Comparison of ENCODE assay signal across 9 mouse cellular contexts in the genomic region with DNA sequence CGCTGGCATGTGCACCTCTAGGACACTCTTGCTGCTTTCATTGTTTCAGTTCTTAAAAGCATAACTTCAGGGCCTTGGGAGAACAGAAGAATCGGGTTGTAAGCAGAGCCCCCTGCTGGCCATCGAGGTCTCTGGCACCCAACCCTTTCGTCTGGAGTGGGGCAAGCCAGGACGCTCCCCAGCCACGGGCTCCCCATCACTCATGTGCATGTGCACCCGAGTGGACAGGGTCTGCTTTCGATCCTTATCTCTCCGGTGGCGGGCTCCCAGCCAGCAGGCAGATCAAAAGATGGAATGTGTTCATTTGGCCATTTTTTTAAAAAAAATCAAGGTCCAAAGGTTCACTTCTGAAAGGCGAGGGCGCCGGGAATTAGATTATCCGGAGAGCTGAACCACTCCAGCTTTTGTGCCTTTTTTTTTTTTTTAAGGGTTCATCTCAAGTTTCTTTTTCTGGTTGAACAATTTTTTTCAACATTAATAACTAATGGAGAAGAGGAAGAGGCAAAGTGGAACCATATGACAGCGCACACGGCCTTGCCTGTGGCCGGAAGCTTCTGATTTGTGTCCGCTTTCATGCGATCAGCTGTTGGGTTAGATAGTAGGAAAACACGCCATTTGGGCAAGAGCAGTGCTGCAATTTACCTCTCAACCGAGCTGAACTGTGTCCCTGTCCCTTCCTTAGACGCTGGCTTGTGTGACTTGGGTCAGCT. TPM values are rescaled to one million over a fixed set of nuclear protein-coding genes. Genes with fewer than 3 reads are reported as not detected.
A peak's percentile ranks its signal among the peaks of the same experiment; 100 is the strongest.
DNase-seq lines count a peak whose midpoint lies in the region; ATAC-seq and TF ChIP-seq lines count a peak whose summit lies in the region.
"Had no signal": no experiment of that assay in that cellular context is flagged by ENCODE, and none has a peak within 500 bp of the region (broad histone marks: within the 10 kb centered on the region; RNA-seq: fewer than 3 reads in every experiment).

No protein-coding gene starts in this region.

- H3K27me3 ChIP-seq in G1E (ENCODE audit: insufficient read depth, low read length), result no peaks in the 10 kb centered on the region
- no peaks in the 10 kb centered on the region for H3K27me3 ChIP-seq in forebrain, embryonic 16.5 days (replicated peaks; ENCODE audit: control insufficient read depth, insufficient read depth, low read length)
- no peaks in the 10 kb centered on the region for H3K27me3 ChIP-seq in lung, embryonic 16.5 days (ENCODE audit: control insufficient read depth, insufficient read depth, low read depth, low read length)
- H3K27me3 ChIP-seq: megakaryocyte, embryonic 14.5 days had no signal

- H3K4me2 ChIP-seq in forebrain, embryonic 16.5 days (ENCODE audit: low read length), result no peak overlapping the region
- H3K4me2 ChIP-seq in lung, embryonic 16.5 days (ENCODE audit: low read depth, low read length), result 0 out of 2 replicates have a peak overlapping the region, but pooled peaks have one; percentile 9

- H3K4me1 ChIP-seq in G1E (ENCODE audit: insufficient read depth, low read depth, low read length), result peaks cover 25% of the 10 kb centered on the region
- H3K4me1 ChIP-seq in forebrain, embryonic 16.5 days (replicated peaks; ENCODE audit: control insufficient read depth, insufficient read depth, low read length), result peaks cover 11% of the 10 kb centered on the region
- H3K4me1 ChIP-seq in lung, embryonic 16.5 days (replicated peaks; ENCODE audit: control insufficient read depth, insufficient read depth, low read length), result peaks cover 55% of the 10 kb centered on the region

- TF ChIP-seq CTCF in G1E (IDR thresholded peaks at IDR 0.05; ENCODE audit: low read depth, low read length), result peak; percentile 37; the same call in 1 of the 2 replicates
- TF ChIP-seq CTCF in layer of hippocampus, adult 2 months (conservative IDR thresholded peaks at IDR 0.05), result peak; percentile 93

- intact Hi-C loops in heart, postnatal 36 days (cut with DNase I), result loop anchor here (1.0 to 10.0 kb wide), 4 partner anchors 60 to 337 kb away; partner anchors contain the start of genes Capzb, Minos1 and Otud3

- WGBS in forebrain, embryonic 16.5 days, result 56% methylated on average over 22 of the region's 22 CpGs
- WGBS in lung, embryonic 16.5 days, result 24% methylated on average over 22 of the region's 22 CpGs

- H3K9me3 ChIP-seq in G1E (replicated peaks), result no peaks in the 10 kb centered on the region
- H3K9me3 ChIP-seq in forebrain, embryonic 16.5 days (ENCODE audit: control insufficient read depth, low read length), result no peaks in the 10 kb centered on the region
- H3K9me3 ChIP-seq in lung, embryonic 16.5 days (ENCODE audit: control insufficient read depth, low read length), result no peaks in the 10 kb centered on the region
- H3K9me3 ChIP-seq: megakaryocyte, embryonic 14.5 days had no signal

- H3K27ac ChIP-seq in forebrain, embryonic 16.5 days (ENCODE audit: low read length), result no peak overlapping the region
- H3K27ac ChIP-seq in layer of hippocampus, adult 2 months, result no peak overlapping the region; the same call in 1 of the 2 replicates
- peak overlapping the region; percentile 95 for H3K27ac ChIP-seq in lung, embryonic 16.5 days (ENCODE audit: low read length)

- H3K9ac ChIP-seq in forebrain, embryonic 16.5 days (replicated peaks; ENCODE audit: low read depth, low read length), result no peak overlapping the region
- peak overlapping the region; percentile 46; the same call in 1 of the 2 replicates for H3K9ac ChIP-seq in lung, embryonic 16.5 days (ENCODE audit: low read length)

- H3K36me3 ChIP-seq in G1E (replicated peaks), result peaks cover 99% of the 10 kb centered on the region
- H3K36me3 ChIP-seq in forebrain, embryonic 16.5 days (ENCODE audit: control insufficient read depth, insufficient read depth), result no peaks in the 10 kb centered on the region
- H3K36me3 ChIP-seq in lung, embryonic 16.5 days (ENCODE audit: control insufficient read depth, insufficient read depth, low read length), result peaks cover 3% of the 10 kb centered on the region; the same call in 1 of the 2 replicates

- DNase-seq in G1E (ENCODE audit: low spot score), result peak; percentile 62
- peak; percentile 69 for DNase-seq in cerebellum, adult 11 months
- DNase-seq in heart, postnatal 36 days, result peak; percentile 85 to 86
- DNase-seq in layer of hippocampus, adult 2 months (ENCODE audit: low spot score in 2 of 2), result peak; percentile 75 to 82
- DNase-seq in ovary, postnatal 14 days (ENCODE audit: low spot score), result peak; percentile 76
- DNase-seq in thymus, postnatal 10 days (ENCODE audit: low spot score in 2 of 2), result peak; percentile 36 to 76

- H3K4me3 ChIP-seq in G1E (ENCODE audit: low read depth, low read length), result no peak overlapping the region
- H3K4me3 ChIP-seq in forebrain, embryonic 16.5 days (replicated peaks; ENCODE audit: low read length), result no peak overlapping the region
- no peak overlapping the region for H3K4me3 ChIP-seq in layer of hippocampus, adult 2 months
- no peak overlapping the region for H3K4me3 ChIP-seq in lung, embryonic 16.5 days (ENCODE audit: low read length)
- H3K4me3 ChIP-seq: megakaryocyte, embryonic 14.5 days had no signal

- ATAC-seq in G1E (ENCODE audit: extremely low read depth, insufficient number of reproducible peaks, low FRiP score, poor library complexity, severe bottlenecking), result peak; percentile 40; the same call in 1 of the 2 replicates
- peak; percentile 49; the same call in 1 of the 2 replicates for ATAC-seq in forebrain, embryonic 16.5 days
- ATAC-seq in lung, embryonic 16.5 days (ENCODE audit: low read depth), result peak; percentile 49

RNA-seq across cellular contexts. Expression of gene Pqlc2, which starts 58.3 kb away (rescaled TPM):
- total RNA-seq in G1E (2014; fragmentation: Nextera tagmentation) (4.3 and 6.8 TPM in 2 replicates), G1E (2017) (11.8 and 14.0 TPM in 2 replicates)
- polyA plus RNA-seq in G1E (2012), result 3.8 and 4.4 TPM in 2 replicates
- 10.1 and 13.2 TPM in 2 replicates for polyA plus RNA-seq in forebrain, embryonic 16.5 days (2015; fragmentation: Nextera tagmentation; extraction: Ambion mirVana)
- total RNA-seq in heart, postnatal 36 days (2021), result 1 to 10 TPM; 6.4 to 7.4 TPM
- total RNA-seq in layer of hippocampus, adult 2 months (2021), result 10 to 100 TPM; 12.5 to 13.3 TPM
- polyA plus RNA-seq in lung, embryonic 16.5 days (2015; fragmentation: Nextera tagmentation; extraction: Ambion mirVana), result 12.5 and 13.9 TPM in 2 replicates

RNA-seq across cellular contexts. Expression of gene Akr7a5, which starts 58.3 kb away (rescaled TPM):
- total RNA-seq in G1E (2014; fragmentation: Nextera tagmentation) (7.8 and 13.2 TPM in 2 replicates), G1E (2017) (13.8 and 19.1 TPM in 2 replicates)
- polyA plus RNA-seq in G1E (2012), result 57.3 and 64.0 TPM in 2 replicates
- polyA plus RNA-seq in forebrain, embryonic 16.5 days (2015; fragmentation: Nextera tagmentation; extraction: Ambion mirVana), result 56.5 and 56.7 TPM in 2 replicates
- total RNA-seq in heart, postnatal 36 days (2021), result 10 to 100 TPM; 52.5 to 53.3 TPM
- total RNA-seq in layer of hippocampus, adult 2 months (2021), result 10 to 100 TPM; 31.6 to 32.9 TPM
- polyA plus RNA-seq in lung, embryonic 16.5 days (2015; fragmentation: Nextera tagmentation; extraction: Ambion mirVana), result 94.9 and 95.0 TPM in 2 replicates

RNA-seq across cellular contexts. Expression of gene Capzb, which starts 59.5 kb away (rescaled TPM):
- total RNA-seq in G1E (2014; fragmentation: Nextera tagmentation), result 310 and 312 TPM in 2 replicates
- 86.7 and 91.8 TPM in 2 replicates for total RNA-seq in G1E (2017)
- polyA plus RNA-seq in G1E (2012), result 99.4 and 110 TPM in 2 replicates
- polyA plus RNA-seq in forebrain, embryonic 16.5 days (2015; fragmentation: Nextera tagmentation; extraction: Ambion mirVana), result 311 and 321 TPM in 2 replicates
- 100 to 1,000 TPM; 393 to 443 TPM for total RNA-seq in heart, postnatal 36 days (2021)
- total RNA-seq in layer of hippocampus, adult 2 months (2021), result 100 to 1,000 TPM; 374 to 416 TPM
- polyA plus RNA-seq in lung, embryonic 16.5 days (2015; fragmentation: Nextera tagmentation; extraction: Ambion mirVana), result 454 and 473 TPM in 2 replicates
